Mouse (Mus musculus): ENCODE data around the gene Gm10282.

GRCm38 (mm10) chr8:72312926-72313518 is 8.0 kb upstream of the Gm10282 start:
- TF ChIP-seq POLR2A (IDR thresholded peaks at IDR 0.05; ENCODE audit: borderline replicate concordance, insufficient read depth, low read length) (no peak), CTCF (IDR thresholded peaks at IDR 0.05; ENCODE audit: borderline replicate concordance, insufficient read depth, low read depth, low read length) (no peak)

All from cerebellum, adult 2 months (tissue).